Comparison of ENCODE assay signal across 9 mouse cellular contexts in genomic region chr6:53211420-53211819, GRCm38 (mm10).
DNase-seq lines count a peak whose midpoint lies in the region; ATAC-seq lines count a peak whose summit lies in the region.
"Had no signal": no experiment of that assay in that cellular context is flagged by ENCODE, and none has a peak within 500 bp of the region (broad histone marks: within the 10 kb centered on the region; RNA-seq: fewer than 3 reads in every experiment).

No protein-coding gene starts in this region.

- H3K27ac ChIP-seq in forebrain, embryonic 14.5 days (ENCODE audit: low read depth, low read length) = no peak overlapping the region
- H3K27ac ChIP-seq in forebrain, embryonic 15.5 days (replicated peaks) = no peak overlapping the region
- peak overlapping the region; percentile 73 for H3K27ac ChIP-seq in lung, embryonic 16.5 days (ENCODE audit: low read length)
- H3K27ac ChIP-seq: hindbrain, embryonic 13.5 days had no signal

- WGBS in forebrain, embryonic 14.5 days = 24% methylated on average over 3 of the region's 3 CpGs
- WGBS in forebrain, embryonic 15.5 days = 23% methylated on average over 3 of the region's 3 CpGs
- 12% methylated on average over 3 of the region's 3 CpGs for WGBS in lung, embryonic 16.5 days

- no peak overlapping the region for H3K4me2 ChIP-seq in forebrain, embryonic 14.5 days (ENCODE audit: low read length)
- no peak overlapping the region for H3K4me2 ChIP-seq in forebrain, embryonic 15.5 days (replicated peaks)
- H3K4me2 ChIP-seq in lung, embryonic 16.5 days (ENCODE audit: low read depth, low read length) = no peak overlapping the region
- H3K4me2 ChIP-seq: hindbrain, embryonic 13.5 days had no signal

- no peaks in the 10 kb centered on the region for H3K36me3 ChIP-seq in forebrain, embryonic 14.5 days (ENCODE audit: control insufficient read depth, insufficient read depth, low read length)
- no peaks in the 10 kb centered on the region for H3K36me3 ChIP-seq in forebrain, embryonic 15.5 days
- H3K36me3 ChIP-seq in lung, embryonic 16.5 days (ENCODE audit: control insufficient read depth, insufficient read depth, low read length) = no peaks in the 10 kb centered on the region
- H3K36me3 ChIP-seq: hindbrain, embryonic 13.5 days had no signal

- peak; percentile 72 for DNase-seq in forebrain, embryonic 14.5 days (ENCODE audit: low spot score)
- peak; percentile 58 for DNase-seq in Muller cell, postnatal 12 days (ENCODE audit: inconsistent ontology term)
- DNase-seq in kidney, adult 8-10 months = peak; percentile 87 to 89
- DNase-seq in heart, postnatal 36 days = no peak
- no peak for DNase-seq in thymus, postnatal 0 days (ENCODE audit: low spot score)

- H3K4me3 ChIP-seq in forebrain, embryonic 14.5 days (ENCODE audit: low read depth, low read length) = no peak overlapping the region
- no peak overlapping the region for H3K4me3 ChIP-seq in forebrain, embryonic 15.5 days
- no peak overlapping the region for H3K4me3 ChIP-seq in lung, embryonic 16.5 days (ENCODE audit: low read length)
- H3K4me3 ChIP-seq: hindbrain, embryonic 13.5 days had no signal

- ATAC-seq in forebrain, embryonic 14.5 days = no peak
- no peak for ATAC-seq in forebrain, embryonic 15.5 days (replicated peaks)
- peak; percentile 86 for ATAC-seq in lung, embryonic 16.5 days (ENCODE audit: low read depth)
- no peak for ATAC-seq in megakaryocyte, adult 5-6 weeks (ENCODE audit: poor library complexity, severe bottlenecking)

- H3K27me3 ChIP-seq in forebrain, embryonic 14.5 days (replicated peaks; ENCODE audit: control insufficient read depth, insufficient read depth, low read length) = no peaks in the 10 kb centered on the region
- H3K27me3 ChIP-seq in forebrain, embryonic 15.5 days = no peaks in the 10 kb centered on the region
- H3K27me3 ChIP-seq in lung, embryonic 16.5 days (ENCODE audit: control insufficient read depth, insufficient read depth, low read depth, low read length) = no peaks in the 10 kb centered on the region
- H3K27me3 ChIP-seq: hindbrain, embryonic 13.5 days had no signal

- no peak overlapping the region for H3K9ac ChIP-seq in forebrain, embryonic 14.5 days (ENCODE audit: low read length)
- no peak overlapping the region for H3K9ac ChIP-seq in forebrain, embryonic 15.5 days (replicated peaks)
- H3K9ac ChIP-seq in lung, embryonic 16.5 days (ENCODE audit: low read length) = no peak overlapping the region
- H3K9ac ChIP-seq: hindbrain, embryonic 13.5 days had no signal

- intact Hi-C loops in heart, postnatal 36 days (cut with DNase I) = no loop called here

- H3K9me3 ChIP-seq in forebrain, embryonic 14.5 days (replicated peaks; ENCODE audit: control insufficient read depth, low read length) = no peaks in the 10 kb centered on the region
- H3K9me3 ChIP-seq in forebrain, embryonic 15.5 days = no peaks in the 10 kb centered on the region
- no peaks in the 10 kb centered on the region for H3K9me3 ChIP-seq in lung, embryonic 16.5 days (ENCODE audit: control insufficient read depth, low read length)
- H3K9me3 ChIP-seq: hindbrain, embryonic 13.5 days had no signal

- H3K4me1 ChIP-seq in forebrain, embryonic 14.5 days (ENCODE audit: control insufficient read depth, insufficient read depth, low read length) = peaks cover 12% of the 10 kb centered on the region; the same call in 1 of the 2 replicates
- H3K4me1 ChIP-seq in forebrain, embryonic 15.5 days = peaks cover 17% of the 10 kb centered on the region
- peaks cover 20% of the 10 kb centered on the region for H3K4me1 ChIP-seq in lung, embryonic 16.5 days (replicated peaks; ENCODE audit: control insufficient read depth, insufficient read depth, low read length)

Comparison
In these comparisons a context has a peak if more than half of its experiments do, and no peak if none do; other contexts are left out.
1. DNase-seq: peak in forebrain, embryonic 14.5 days (single experiment), Muller cell, postnatal 12 days (single experiment) and kidney, adult 8-10 months (2 of 2); none in heart, postnatal 36 days (0 of 2) and thymus, postnatal 0 days (single experiment).